Mouse (Mus musculus) ZHBTc4 (cell line): ENCODE measurements at regions not wholly inside any gene's neighbourhood (a gene's known extent, or its start where the extent isn't known, plus 50 kb on each side); places are given as distances from the start of the nearest gene placed in this dataset.

Experiments used
- DNase-seq: peaks from one replicate; pipeline ENCODE4 v3.0.0-alpha.2; 2011; ENCODE audit warnings: low read depth, low spot score

- no peak for DNase-seq
Measured at GRCm38 (mm10) chr1:184304204-184304603, 270.1 kb upstream of the 1700056E22Rik start.

GRCm38 (mm10) chr1:184298701-184299100 lies 264.6 kb upstream of the 1700056E22Rik start:
- no peak for DNase-seq

GRCm38 (mm10) chr1:184297001-184297740 lies 263.1 kb upstream of the 1700056E22Rik start:
- DNase-seq: no peak

- no peak for DNase-seq
Measured at GRCm38 (mm10) chr1:184291129-184291528, 257.0 kb upstream of the 1700056E22Rik start.

GRCm38 (mm10) chr1:184289733-184290416 lies 255.8 kb upstream of the 1700056E22Rik start:
- DNase-seq: no peak

- no peak for DNase-seq
Measured at GRCm38 (mm10) chr1:184281768-184282167, 247.7 kb upstream of the 1700056E22Rik start.

GRCm38 (mm10) chr1:184279263-184279662 lies 245.2 kb upstream of the 1700056E22Rik start:
- no peak for DNase-seq

- no peak for DNase-seq
Measured at GRCm38 (mm10) chr1:184277001-184277400, 242.9 kb upstream of the 1700056E22Rik start.

GRCm38 (mm10) chr1:184275877-184276276 lies 241.8 kb upstream of the 1700056E22Rik start:
- no peak for DNase-seq

- DNase-seq: no peak
Measured at GRCm38 (mm10) chr1:184275396-184275795, 241.3 kb upstream of the 1700056E22Rik start.

GRCm38 (mm10) chr1:184274704-184275103 lies 240.6 kb upstream of the 1700056E22Rik start:
- no peak for DNase-seq

- DNase-seq: no peak
Measured at GRCm38 (mm10) chr1:184273722-184274121, 239.6 kb upstream of the 1700056E22Rik start.

GRCm38 (mm10) chr1:184271254-184271653 lies 237.2 kb upstream of the 1700056E22Rik start:
- no peak for DNase-seq

GRCm38 (mm10) chr1:184266051-184266450 lies 231.9 kb upstream of the 1700056E22Rik start:
- DNase-seq: peak; percentile 81

GRCm38 (mm10) chr1:184262975-184263374 lies 228.9 kb upstream of the 1700056E22Rik start:
- DNase-seq: peak; percentile 50

GRCm38 (mm10) chr1:184261385-184261727 lies 227.3 kb upstream of the 1700056E22Rik start:
- no peak for DNase-seq

GRCm38 (mm10) chr1:184260722-184261384 lies 226.8 kb upstream of the 1700056E22Rik start:
- DNase-seq: no peak

GRCm38 (mm10) chr1:184259853-184260252 lies 225.8 kb upstream of the 1700056E22Rik start:
- DNase-seq: no peak

- DNase-seq: peak; percentile 58
Measured at GRCm38 (mm10) chr1:184257356-184257755, 223.3 kb upstream of the 1700056E22Rik start.

- no peak for DNase-seq
Measured at GRCm38 (mm10) chr1:184254951-184255350, 220.8 kb upstream of the 1700056E22Rik start.

- no peak for DNase-seq
Measured at GRCm38 (mm10) chr1:184244730-184245488, 210.8 kb upstream of the 1700056E22Rik start.

GRCm38 (mm10) chr1:184244296-184244695 lies 210.2 kb upstream of the 1700056E22Rik start:
- no peak for DNase-seq
